Mouse (Mus musculus): ENCODE results near the gene Slfn8.

GRCm38 (mm10) chr11:83039156-83039555, 18.5 kb upstream of the Slfn8 start:
- TF ChIP-seq CTCF (conservative IDR thresholded peaks at IDR 0.05; ENCODE audit: low read length) = no peak
- no peak for TF ChIP-seq NANOG (IDR thresholded peaks at IDR 0.05; ENCODE audit: borderline replicate concordance, low read length)

Measured in E14TG2a.4 (cell line).